Mouse (Mus musculus) testis, adult 2 months (tissue): Measurements from ENCODE around the gene 2510002D24Rik. TPM values are rescaled to one million over a fixed set of nuclear protein-coding genes. Genes with fewer than 3 reads are reported as not detected.

Experiments used
- H3K27ac ChIP-seq: fragments of 200-500 bp; 2 replicates; pipeline ENCODE4 v1.5.1; 2012; ENCODE audit warnings: low read depth, low read length; ENCODE audit not compliant: control insufficient read depth, insufficient read depth
- H3K27me3 ChIP-seq: fragments of 200-500 bp; 2 replicates; pipeline ENCODE4 v1.6.1; 2012; ENCODE audit warnings: mild to moderate bottlenecking, low read length, moderate library complexity; ENCODE audit not compliant: control insufficient read depth, insufficient read depth
- H3K36me3 ChIP-seq: fragments of 200-500 bp; 2 replicates; pipeline ENCODE4 v1.6.1; 2012; ENCODE audit warnings: mild to moderate bottlenecking, low read length; ENCODE audit not compliant: control insufficient read depth, insufficient read depth
- H3K4me1 ChIP-seq: fragments of 200-500 bp; 2 replicates; pipeline ENCODE4 v1.6.1; 2012; ENCODE audit warnings: low read length; ENCODE audit not compliant: control insufficient read depth, insufficient read depth
- H3K4me3 ChIP-seq: fragments of 200-500 bp; 2 replicates; pipeline ENCODE4 v1.5.1; 2012; ENCODE audit warnings: low read depth, mild to moderate bottlenecking, low read length, moderate library complexity, mixed read lengths; ENCODE audit not compliant: control insufficient read depth
- CTCF ChIP-seq: fragments of 200-500 bp; IDR thresholded peaks from 2 replicates; pipeline ENCODE4 v1.5.1; 2012; ENCODE audit warnings: low read depth, mild to moderate bottlenecking, inconsistent platforms, low read length, moderate library complexity; ENCODE audit not compliant: control insufficient read depth, insufficient read depth, insufficient replicate concordance
- POLR2A ChIP-seq: fragments of 200-500 bp; IDR thresholded peaks from 2 replicates; pipeline ENCODE4 v1.6.1; 2012; ENCODE audit warnings: low read depth, mild to moderate bottlenecking, inconsistent platforms, low read length, moderate library complexity; ENCODE audit not compliant: control insufficient read depth
- polyA plus RNA-seq: library from polyadenylated mRNA; depleted of rRNA; stranded (reverse); fragments of >200 nt; gene quantifications from 2 replicates; pipeline ENCODE4 v1.2.3, GENCODE M21; 2012; rRNA removed

Gene 2510002D24Rik
- 7.0 and 7.5 TPM in 2 replicates for polyA plus RNA-seq

- Histone ChIP-seq H3K4me3 (peak within 1 kb of the TSS; percentile 77), H3K27me3 (no peaks in the 10 kb centered on the region), H3K4me1 (no peaks in the 10 kb centered on the region), H3K27ac (peak within 1 kb of the TSS; percentile 55), H3K36me3 (no peaks in the 10 kb centered on the region)
- TF ChIP-seq CTCF (no peak), POLR2A (peak; percentile 94)
Measured at GRCm38 (mm10) chr16:18836468-18837208, at the start of gene 2510002D24Rik, which contains the start of gene Gm28539. 2510002D24Rik (plus strand) TSS chr16:18836578. Gm28539 (plus strand) TSS chr16:18836584.

- no peak overlapping the region for H3K27ac ChIP-seq
- H3K4me3 ChIP-seq = no peak overlapping the region
- no peaks in the 10 kb centered on the region for H3K4me1 ChIP-seq
- no peaks in the 10 kb centered on the region for H3K36me3 ChIP-seq
- no peaks in the 10 kb centered on the region for H3K27me3 ChIP-seq
- no peak for TF ChIP-seq CTCF
- TF ChIP-seq POLR2A = no peak
Measured at GRCm38 (mm10) chr16:18786652-18787051, 49.7 kb upstream of the 2510002D24Rik start.

GRCm38 (mm10) chr16:18788627-18789406, 47.6 kb upstream of the 2510002D24Rik start:
- TF ChIP-seq CTCF = no peak
- no peak for TF ChIP-seq POLR2A
- Histone ChIP-seq H3K4me1 (no peaks in the 10 kb centered on the region), H3K27me3 (no peaks in the 10 kb centered on the region), H3K27ac (no peak overlapping the region), H3K36me3 (no peaks in the 10 kb centered on the region; the same call in 1 of the 2 replicates), H3K4me3 (no peak overlapping the region)

GRCm38 (mm10) chr16:18795223-18795899, 41.0 kb upstream of the 2510002D24Rik start:
- H3K27me3 ChIP-seq = no peaks in the 10 kb centered on the region
- H3K36me3 ChIP-seq = peaks cover under 1% of the 10 kb centered on the region
- TF ChIP-seq CTCF (no peak), POLR2A (no peak)
- H3K27ac ChIP-seq = no peak overlapping the region
- H3K4me1 ChIP-seq = no peaks in the 10 kb centered on the region
- H3K4me3 ChIP-seq = peak overlapping the region; percentile 45

- H3K36me3 ChIP-seq = peaks cover 1% of the 10 kb centered on the region
- no peak overlapping the region for H3K27ac ChIP-seq
Measured at GRCm38 (mm10) chr16:18796645-18797044, 39.7 kb upstream of the 2510002D24Rik start.

GRCm38 (mm10) chr16:18798151-18798550, 38.2 kb upstream of the 2510002D24Rik start:
- TF ChIP-seq POLR2A = no peak
- no peak for TF ChIP-seq CTCF
- H3K36me3 ChIP-seq = peaks cover 1% of the 10 kb centered on the region

More at GRCm38 (mm10) chr16:18796645-18797044, 39.7 kb upstream of the 2510002D24Rik start:
- TF ChIP-seq CTCF (no peak), POLR2A (no peak)
- Histone ChIP-seq H3K4me3 (peak overlapping the region; percentile 1), H3K4me1 (no peaks in the 10 kb centered on the region), H3K27me3 (no peaks in the 10 kb centered on the region)

GRCm38 (mm10) chr16:18798841-18799240, 37.5 kb upstream of the 2510002D24Rik start:
- TF ChIP-seq POLR2A (no peak), CTCF (peak; percentile 53; the same call in 1 of the 2 replicates)
- Histone ChIP-seq H3K27ac (no peak overlapping the region), H3K27me3 (no peaks in the 10 kb centered on the region), H3K4me1 (no peaks in the 10 kb centered on the region), H3K36me3 (peaks cover 1% of the 10 kb centered on the region), H3K4me3 (peak overlapping the region; percentile 4)

More at GRCm38 (mm10) chr16:18798151-18798550, 38.2 kb upstream of the 2510002D24Rik start:
- no peaks in the 10 kb centered on the region for H3K27me3 ChIP-seq
- no peaks in the 10 kb centered on the region for H3K4me1 ChIP-seq
- no peak overlapping the region for H3K27ac ChIP-seq
- no peak overlapping the region for H3K4me3 ChIP-seq
